Mouse (Mus musculus): ENCODE results near the gene Gm49486. TPM values are rescaled to one million over a fixed set of nuclear protein-coding genes. Genes with fewer than 3 reads are reported as not detected.

The Gm49486 gene
- polyA plus RNA-seq, 1 experiment from 2014 or later, result 0.74 TPM

- WGBS, result 71% methylated on average over 6 of the region's 6 CpGs
- H3K4me1 ChIP-seq, result no peaks in the 10 kb centered on the region
- H3K27ac ChIP-seq, result no peak overlapping the region
- H3K36me3 ChIP-seq, result peaks cover 87% of the 10 kb centered on the region
- ATAC-seq (replicated peaks; ENCODE audit: low FRiP score), result no peak
- no peak overlapping the region for H3K4me2 ChIP-seq
- no peak overlapping the region for H3K9ac ChIP-seq
- no peak overlapping the region for H3K4me3 ChIP-seq (replicated peaks)
- no peaks in the 10 kb centered on the region for H3K9me3 ChIP-seq (replicated peaks)
- H3K27me3 ChIP-seq, result no peaks in the 10 kb centered on the region
These were observed 8.8 kb downstream of the Gm49486 start for GRCm38 (mm10) chr15:79238036-79238435.

- no peak overlapping the region for H3K9ac ChIP-seq
- no peak overlapping the region for H3K27ac ChIP-seq
- H3K27me3 ChIP-seq, result no peaks in the 10 kb centered on the region
- H3K4me1 ChIP-seq, result peaks cover 3% of the 10 kb centered on the region; the same call in 1 of the 2 replicates
- WGBS, result 73% methylated on average over 13 of the region's 13 CpGs
- peak; percentile 46 for ATAC-seq (replicated peaks; ENCODE audit: low FRiP score)
- H3K4me3 ChIP-seq (replicated peaks), result no peak overlapping the region
- no peak overlapping the region for H3K4me2 ChIP-seq
- H3K36me3 ChIP-seq, result peaks cover 82% of the 10 kb centered on the region
- no peaks in the 10 kb centered on the region for H3K9me3 ChIP-seq (replicated peaks)
These were observed 13.5 kb downstream of the Gm49486 start for GRCm38 (mm10) chr15:79242574-79243233.

DNA sequence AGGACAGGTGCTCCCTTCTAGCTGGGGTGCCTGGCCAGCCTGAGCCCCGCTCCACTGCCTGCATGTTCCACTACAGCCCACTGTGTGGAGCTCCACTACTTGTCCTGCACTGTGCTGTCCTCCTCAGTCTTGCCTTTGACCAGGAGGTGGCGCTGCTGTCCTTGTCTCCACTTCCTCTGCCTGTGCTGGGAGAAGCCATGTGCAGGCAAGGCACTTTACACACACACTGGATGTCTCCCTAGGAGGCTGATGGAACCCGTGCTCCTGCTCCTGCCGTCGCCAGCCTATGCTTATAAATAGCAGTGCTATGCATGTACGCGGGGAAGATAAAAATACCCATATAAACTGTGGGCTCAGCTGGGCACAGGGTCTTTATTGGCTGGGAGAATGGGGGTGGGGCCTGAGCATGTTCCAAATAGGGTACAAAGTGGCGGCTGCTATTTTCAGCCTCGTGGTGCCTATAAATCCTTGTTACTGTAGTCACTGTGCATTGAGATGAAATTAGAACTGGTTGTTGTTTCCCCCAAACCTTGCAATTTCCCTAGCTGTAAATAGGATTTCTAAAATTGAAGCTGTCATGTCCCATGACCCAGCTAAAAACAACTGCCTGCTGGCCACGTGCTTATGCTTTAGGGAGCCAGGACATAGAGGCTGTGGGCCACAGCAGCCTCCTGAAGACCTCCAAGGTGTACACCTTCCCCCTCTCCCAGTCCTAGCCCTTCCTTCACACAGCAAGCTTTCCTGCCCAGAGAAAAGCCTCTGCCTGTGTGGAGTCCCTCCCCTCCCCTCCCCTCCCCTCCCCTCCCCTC is 14.2 kb downstream of the Gm49486 start:
- Histone ChIP-seq H3K4me2 (0 out of 2 replicates have a peak overlapping the region, but pooled peaks have one; percentile 25), H3K27ac (no peak overlapping the region), H3K27me3 (no peaks in the 10 kb centered on the region), H3K4me3 (replicated peaks) (no peak overlapping the region), H3K36me3 (peaks cover 82% of the 10 kb centered on the region), H3K9me3 (replicated peaks) (no peaks in the 10 kb centered on the region), H3K9ac (no peak overlapping the region), H3K4me1 (peaks cover 3% of the 10 kb centered on the region; the same call in 1 of the 2 replicates)
- 23% methylated on average over 10 of the region's 10 CpGs for WGBS
- peak; percentile 95 for ATAC-seq (replicated peaks; ENCODE audit: low FRiP score)

- peaks cover 3% of the 10 kb centered on the region; the same call in 1 of the 2 replicates for H3K4me1 ChIP-seq
- H3K9ac ChIP-seq, result no peak overlapping the region
- 78% methylated on average over 7 of the region's 7 CpGs for WGBS
- no peak overlapping the region for H3K4me3 ChIP-seq (replicated peaks)
- H3K27me3 ChIP-seq, result no peaks in the 10 kb centered on the region
- ATAC-seq (replicated peaks; ENCODE audit: low FRiP score), result no peak
- peaks cover 81% of the 10 kb centered on the region for H3K36me3 ChIP-seq
- H3K27ac ChIP-seq, result 0 out of 2 replicates have a peak overlapping the region, but pooled peaks have one; percentile 18
- H3K4me2 ChIP-seq, result no peak overlapping the region
- H3K9me3 ChIP-seq (replicated peaks), result no peaks in the 10 kb centered on the region
These were observed 15.1 kb downstream of the Gm49486 start for GRCm38 (mm10) chr15:79244071-79244893.

DNA sequence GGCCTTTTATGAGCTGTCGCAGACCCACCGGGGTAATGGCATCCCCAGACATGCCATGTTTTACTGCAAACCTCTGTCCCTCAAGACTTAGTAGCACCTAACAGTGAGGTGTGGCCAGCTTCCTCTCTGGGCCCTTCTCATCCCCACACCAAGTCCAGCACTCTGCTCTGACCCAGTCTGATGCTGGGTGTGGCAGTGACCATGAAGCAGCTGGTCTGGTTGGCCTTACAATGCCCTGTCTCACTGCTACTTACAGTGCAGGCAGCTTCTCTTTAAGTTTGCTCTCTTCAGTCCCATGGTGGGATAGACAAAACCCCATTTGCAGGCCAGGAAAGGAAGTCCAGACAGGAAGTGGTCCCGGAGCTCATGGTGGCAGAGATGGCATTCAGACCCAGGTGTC is 16.1 kb downstream of the Gm49486 start:
- no peak overlapping the region for H3K4me3 ChIP-seq (replicated peaks)
- H3K36me3 ChIP-seq, result peaks cover 73% of the 10 kb centered on the region
- no peak overlapping the region for H3K27ac ChIP-seq
- H3K9ac ChIP-seq, result no peak overlapping the region
- WGBS, result 92% methylated on average over 3 of the region's 3 CpGs
- ATAC-seq (replicated peaks; ENCODE audit: low FRiP score), result no peak
- no peaks in the 10 kb centered on the region; the same call in 1 of the 2 replicates for H3K27me3 ChIP-seq
- no peaks in the 10 kb centered on the region for H3K9me3 ChIP-seq (replicated peaks)
- H3K4me2 ChIP-seq, result no peak overlapping the region
- peaks cover 3% of the 10 kb centered on the region; the same call in 1 of the 2 replicates for H3K4me1 ChIP-seq

- peaks cover 40% of the 10 kb centered on the region for H3K36me3 ChIP-seq
- no peak for ATAC-seq (replicated peaks; ENCODE audit: low FRiP score)
- H3K27ac ChIP-seq, result no peak overlapping the region
- no peak overlapping the region for H3K9ac ChIP-seq
- peaks cover 45% of the 10 kb centered on the region for H3K27me3 ChIP-seq
- no peak overlapping the region for H3K4me2 ChIP-seq
- peaks cover 24% of the 10 kb centered on the region for H3K4me1 ChIP-seq
- WGBS, result 77% methylated on average over 2 of the region's 2 CpGs
- no peak overlapping the region for H3K4me3 ChIP-seq (replicated peaks)
- no peaks in the 10 kb centered on the region for H3K9me3 ChIP-seq (replicated peaks)
These were observed 21.0 kb downstream of the Gm49486 start for GRCm38 (mm10) chr15:79250236-79250635.

DNA sequence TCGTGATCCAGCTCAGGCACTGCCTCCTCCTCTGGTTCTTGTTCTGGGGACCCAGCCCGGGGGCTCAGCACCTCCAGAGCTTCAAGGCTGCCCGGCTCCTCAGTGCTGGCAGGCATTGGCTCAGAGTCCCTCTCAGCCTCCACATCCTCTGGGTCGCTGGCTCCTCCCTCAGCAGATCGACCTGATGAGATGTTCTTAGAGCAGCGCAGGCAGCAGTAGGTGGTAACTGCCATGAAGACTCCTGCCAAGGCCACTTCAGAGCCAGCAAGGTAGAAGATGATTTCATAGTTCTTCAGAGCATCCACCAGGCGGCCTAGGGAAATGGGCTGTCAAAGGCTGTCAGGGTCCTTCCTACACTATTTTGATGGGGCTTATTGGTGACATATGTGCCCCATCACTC is 22.0 kb downstream of the Gm49486 start:
- H3K4me1 ChIP-seq, result peaks cover 24% of the 10 kb centered on the region
- no peak overlapping the region for H3K27ac ChIP-seq
- H3K4me3 ChIP-seq (replicated peaks), result no peak overlapping the region
- H3K27me3 ChIP-seq, result peaks cover 51% of the 10 kb centered on the region
- H3K9ac ChIP-seq, result no peak overlapping the region
- no peaks in the 10 kb centered on the region for H3K9me3 ChIP-seq (replicated peaks)
- H3K36me3 ChIP-seq, result peaks cover 31% of the 10 kb centered on the region
- 0 out of 2 replicates have a peak, but pooled peaks have one; percentile 29 for ATAC-seq (replicated peaks; ENCODE audit: low FRiP score)
- WGBS, result 51% methylated on average over 7 of the region's 7 CpGs
- no peak overlapping the region for H3K4me2 ChIP-seq

DNA sequence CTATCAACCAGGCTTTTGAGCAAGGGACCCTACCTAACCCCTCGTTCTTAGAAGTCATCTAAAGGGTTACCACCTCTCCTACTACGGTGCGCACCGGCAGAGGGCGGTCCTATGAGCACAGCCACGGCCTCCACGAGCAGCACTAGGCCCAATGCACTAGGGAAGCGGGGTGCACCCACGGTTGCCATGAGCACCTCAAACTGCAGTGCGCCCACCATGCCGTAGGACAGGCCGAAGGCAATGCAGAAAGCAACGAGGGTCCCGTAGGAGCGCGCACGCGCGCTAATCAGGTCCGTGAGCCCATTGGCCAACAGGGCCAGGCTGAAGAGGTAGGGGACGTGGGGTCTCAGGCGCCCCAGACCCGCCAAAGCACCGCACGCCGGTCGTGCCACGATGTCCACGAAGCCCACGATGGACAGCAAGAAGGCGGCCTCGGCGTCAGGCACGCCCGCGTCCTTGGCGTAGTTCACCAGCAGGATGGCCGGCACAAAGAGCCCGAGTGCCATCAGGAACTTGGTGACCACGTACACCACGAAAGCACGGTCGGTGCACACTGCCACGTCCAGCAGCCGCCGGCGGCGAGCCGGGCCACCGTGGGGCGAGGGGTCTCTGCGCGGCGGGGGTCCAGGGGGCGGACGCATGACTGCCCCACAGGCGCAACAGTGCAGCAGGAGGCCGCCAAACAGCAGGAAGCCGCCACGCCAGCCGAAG is 22.7 kb downstream of the Gm49486 start:
- peak overlapping the region; percentile 76 for H3K4me2 ChIP-seq
- H3K9ac ChIP-seq, result peak overlapping the region; percentile 49
- peaks cover 23% of the 10 kb centered on the region for H3K36me3 ChIP-seq
- ATAC-seq (replicated peaks; ENCODE audit: low FRiP score), result peak; percentile 55
- H3K27me3 ChIP-seq, result peaks cover 51% of the 10 kb centered on the region
- no peaks in the 10 kb centered on the region for H3K9me3 ChIP-seq (replicated peaks)
- peak overlapping the region; percentile 39 for H3K4me3 ChIP-seq (replicated peaks)
- peaks cover 24% of the 10 kb centered on the region for H3K4me1 ChIP-seq
- H3K27ac ChIP-seq, result no peak overlapping the region
- 3% methylated on average over 61 of the region's 61 CpGs for whole genome bisulfite sequencing

GRCm38 (mm10) chr15:79252580-79252979 is 23.4 kb downstream of the Gm49486 start:
- WGBS, result 30% methylated on average over 24 of the region's 24 CpGs
- peaks cover 24% of the 10 kb centered on the region for H3K4me1 ChIP-seq
- H3K9ac ChIP-seq, result peak overlapping the region; percentile 49
- ATAC-seq (replicated peaks; ENCODE audit: low FRiP score), result no peak
- peak overlapping the region; percentile 39 for H3K4me3 ChIP-seq (replicated peaks)
- peaks cover 18% of the 10 kb centered on the region for H3K36me3 ChIP-seq
- peaks cover 51% of the 10 kb centered on the region for H3K27me3 ChIP-seq
- no peak overlapping the region for H3K27ac ChIP-seq
- H3K4me2 ChIP-seq, result peak overlapping the region; percentile 76
- no peaks in the 10 kb centered on the region for H3K9me3 ChIP-seq (replicated peaks)

GRCm38 (mm10) chr15:79254661-79255060 is 25.5 kb downstream of the Gm49486 start, which contains the start of gene Slc16a8:
TSS of gene Slc16a8 (minus strand) at chr15:79254761.
- no peak for ATAC-seq (replicated peaks; ENCODE audit: low FRiP score)
- Histone ChIP-seq H3K4me2 (no peak within 1 kb of the TSS), H3K27ac (no peak within 1 kb of the TSS), H3K9me3 (replicated peaks) (no peaks in the 10 kb centered on the region), H3K27me3 (peaks cover 53% of the 10 kb centered on the region), H3K4me3 (replicated peaks) (no peak within 1 kb of the TSS), H3K9ac (no peak within 1 kb of the TSS), H3K4me1 (peaks cover 35% of the 10 kb centered on the region), H3K36me3 (no peaks in the 10 kb centered on the region)
- WGBS, result 52% methylated on average over 3 of the region's 3 CpGs

DNA sequence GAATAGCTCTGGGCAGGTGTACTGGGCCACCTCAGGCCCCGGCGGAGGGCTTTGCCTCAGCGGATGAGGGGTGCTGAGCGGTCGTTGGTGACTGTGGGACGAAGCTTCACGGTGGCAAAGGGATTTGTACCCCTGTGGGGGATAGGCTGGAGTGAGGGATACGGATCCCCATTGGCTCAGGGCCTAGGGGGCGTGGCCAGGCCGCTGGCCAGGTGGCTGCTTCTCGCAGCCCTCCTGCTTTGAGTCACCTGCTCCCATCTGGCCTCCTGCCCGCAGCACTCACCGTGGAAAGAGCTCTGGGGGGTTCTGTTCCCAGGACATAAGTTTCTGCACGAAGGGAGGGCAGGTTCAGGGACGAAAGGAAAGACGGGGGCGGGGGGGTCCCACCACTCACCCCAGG is 29.3 kb downstream of the Gm49486 start:
- Histone ChIP-seq H3K4me2 (no peak overlapping the region), H3K27ac (0 out of 2 replicates have a peak overlapping the region, but pooled peaks have one; percentile 22), H3K27me3 (peaks cover 60% of the 10 kb centered on the region), H3K36me3 (no peaks in the 10 kb centered on the region), H3K9me3 (replicated peaks) (no peaks in the 10 kb centered on the region), H3K9ac (no peak overlapping the region), H3K4me3 (replicated peaks) (no peak overlapping the region), H3K4me1 (peaks cover 39% of the 10 kb centered on the region)
- 40% methylated on average over 17 of the region's 17 CpGs for WGBS
- 0 out of 2 replicates have a peak, but pooled peaks have one; percentile 14 for ATAC-seq (replicated peaks; ENCODE audit: low FRiP score)

Measured in kidney, embryonic 15.5 days (tissue).